Mouse (Mus musculus): ENCODE measurements around the gene Ccdc157.

DNA sequence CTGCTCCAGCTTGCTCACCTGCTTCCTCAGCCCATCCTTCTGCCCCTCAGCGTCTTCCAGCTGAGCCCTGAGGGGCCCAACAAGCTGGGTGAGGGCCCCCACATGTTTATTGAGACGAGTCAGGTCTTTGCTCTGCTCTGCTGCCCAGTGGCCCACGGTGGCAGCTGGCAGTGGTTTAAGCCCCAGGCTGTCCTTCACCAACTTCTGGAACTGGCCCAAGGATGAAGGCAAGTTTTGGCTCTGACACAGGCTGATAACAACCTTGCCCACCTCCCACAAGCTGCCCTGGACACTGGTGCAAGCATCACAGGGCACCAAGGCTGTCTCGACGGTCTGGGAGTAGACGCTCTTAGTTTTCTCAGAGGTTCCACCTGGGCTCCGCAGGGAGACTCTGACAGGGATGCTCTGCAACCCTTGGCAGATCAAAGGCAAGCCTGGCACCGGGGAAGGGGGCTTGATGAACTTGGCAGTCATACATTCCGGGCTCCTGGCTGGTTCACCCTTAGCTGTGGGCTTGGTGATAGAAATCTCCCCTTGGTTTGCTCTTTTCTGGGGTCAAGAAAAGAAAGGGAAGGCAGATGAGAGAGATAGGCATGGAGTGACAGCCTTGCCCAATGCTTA, 11.4 kb downstream of the Ccdc157 start:
- TF ChIP-seq POLR2A (IDR thresholded peaks at IDR 0.05; ENCODE audit: low read depth, low read length) (no peak), CTCF (IDR thresholded peaks at IDR 0.05; ENCODE audit: borderline replicate concordance, insufficient read depth, low read length) (no peak)
